ENCODE assay signal across 17 mouse cellular contexts in genomic region chr8:122079093-122079492, GRCm38 (mm10).
DNase-seq lines count a peak whose midpoint lies in the region; ATAC-seq and TF ChIP-seq lines count a peak whose summit lies in the region.
"Had no signal": no experiment of that assay in that cellular context is flagged by ENCODE, and none has a peak within 500 bp of the region (broad histone marks: within the 10 kb centered on the region; RNA-seq: fewer than 3 reads in every experiment).

No protein-coding gene starts in this region.

- no peak for ATAC-seq in heart, embryonic 12.5 days (ENCODE audit: insufficient number of reproducible peaks, low FRiP score)
- ATAC-seq: Patski had no signal

- no peak overlapping the region for H3K4me3 ChIP-seq in heart, adult 2 months
- no peak overlapping the region for H3K4me3 ChIP-seq in heart, embryonic 12.5 days
- H3K4me3 ChIP-seq: embryonic facial prominence, embryonic 13.5 days; hindbrain, embryonic 12.5 days; neural tube, embryonic 12.5 days had no signal

- no peak for TF ChIP-seq CTCF in heart, adult 2 months (IDR thresholded peaks at IDR 0.05)

- H3K4me1 ChIP-seq in heart, adult 2 months (ENCODE audit: control insufficient read depth, insufficient read depth, low read length): peaks cover 4% of the 10 kb centered on the region
- H3K4me1 ChIP-seq in heart, embryonic 12.5 days (replicated peaks): peaks cover 38% of the 10 kb centered on the region
- H3K4me1 ChIP-seq: neural tube, embryonic 12.5 days had no signal

- intact Hi-C loops in heart, adult 2 months (cut with DNase I): no loop called here
- intact Hi-C loops in left cerebral cortex, postnatal 14 days (cut with DNase I): no loop called here

- no peak overlapping the region for H3K27ac ChIP-seq in heart, adult 2 months
- H3K27ac ChIP-seq in heart, embryonic 12.5 days (ENCODE audit: poor library complexity, severe bottlenecking): no peak overlapping the region
- H3K27ac ChIP-seq: embryonic facial prominence, embryonic 13.5 days; hindbrain, embryonic 12.5 days; liver, embryonic 14.5 days; neural tube, embryonic 12.5 days had no signal

- 44% methylated on average over 6 of the region's 6 CpGs for WGBS in heart, adult 2 months
- WGBS in heart, embryonic 12.5 days: 59% methylated on average over 6 of the region's 6 CpGs

- no peak overlapping the region for H3K9ac ChIP-seq in heart, adult 2 months (ENCODE audit: low read depth, low read length)
- no peak overlapping the region for H3K9ac ChIP-seq in heart, embryonic 12.5 days
- H3K9ac ChIP-seq: embryonic facial prominence, embryonic 13.5 days; liver, embryonic 14.5 days; neural tube, embryonic 12.5 days had no signal

- no peaks in the 10 kb centered on the region for H3K79me2 ChIP-seq in heart, adult 2 months (replicated peaks; ENCODE audit: control insufficient read depth, insufficient read depth, low read length)

- TF ChIP-seq EP300 in heart, adult 2 months (IDR thresholded peaks at IDR 0.05; ENCODE audit: insufficient read depth, low read depth, low read length): no peak

- H3K4me2 ChIP-seq in heart, embryonic 12.5 days: no peak overlapping the region
- H3K4me2 ChIP-seq: embryonic facial prominence, embryonic 13.5 days; hindbrain, embryonic 12.5 days; neural tube, embryonic 12.5 days had no signal

- no peak for TF ChIP-seq POLR2A in heart, adult 2 months (IDR thresholded peaks at IDR 0.05; ENCODE audit: insufficient read depth, low read depth, low read length)

- H3K27me3 ChIP-seq in heart, adult 2 months (ENCODE audit: control insufficient read depth, insufficient read depth, low read length): no peaks in the 10 kb centered on the region
- peaks cover 16% of the 10 kb centered on the region for H3K27me3 ChIP-seq in heart, embryonic 12.5 days (replicated peaks)
- H3K27me3 ChIP-seq: Patski had no signal

- peak; percentile 45 to 54 for DNase-seq in heart, adult 2 months
- peak; percentile 35 to 37 for DNase-seq in urinary bladder, postnatal 36 days (ENCODE audit: low spot score in 2 of 2)
- DNase-seq in urinary bladder, postnatal 4 days (ENCODE audit: low spot score in 2 of 2): no peak
- DNase-seq in kidney, adult 9 months: peak; percentile 50
- DNase-seq in yolk sac, embryonic 10.5 days (ENCODE audit: low spot score): peak; percentile 47
- no peak for DNase-seq in adrenal gland, postnatal 10 days
- DNase-seq in left cerebral cortex, postnatal 14 days (ENCODE audit: low spot score in 2 of 2): no peak
- DNase-seq: cerebellum, adult 11 months; layer of hippocampus, postnatal 36 days; lung, postnatal 10 days; thymus, postnatal 14 days had no signal

- H3K9me3 ChIP-seq in heart, embryonic 12.5 days (replicated peaks): no peaks in the 10 kb centered on the region
- H3K9me3 ChIP-seq: embryonic facial prominence, embryonic 13.5 days; hindbrain, embryonic 12.5 days; neural tube, embryonic 12.5 days had no signal

- no peaks in the 10 kb centered on the region for H3K36me3 ChIP-seq in heart, adult 2 months (ENCODE audit: control insufficient read depth, insufficient read depth, low read length)
- no peaks in the 10 kb centered on the region for H3K36me3 ChIP-seq in heart, embryonic 12.5 days
- H3K36me3 ChIP-seq: embryonic facial prominence, embryonic 13.5 days; hindbrain, embryonic 12.5 days; neural tube, embryonic 12.5 days had no signal

Comparison
In these comparisons a context has a peak if more than half of its experiments do, and no peak if none do; other contexts are left out.
1. DNase-seq: peak in heart, adult 2 months (2 of 2), urinary bladder, postnatal 36 days (2 of 2), kidney, adult 9 months (single experiment) and yolk sac, embryonic 10.5 days (single experiment); none in urinary bladder, postnatal 4 days (0 of 2), adrenal gland, postnatal 10 days (single experiment) and left cerebral cortex, postnatal 14 days (0 of 2).